Mouse (Mus musculus): ENCODE data around the gene Pi16.

DNA sequence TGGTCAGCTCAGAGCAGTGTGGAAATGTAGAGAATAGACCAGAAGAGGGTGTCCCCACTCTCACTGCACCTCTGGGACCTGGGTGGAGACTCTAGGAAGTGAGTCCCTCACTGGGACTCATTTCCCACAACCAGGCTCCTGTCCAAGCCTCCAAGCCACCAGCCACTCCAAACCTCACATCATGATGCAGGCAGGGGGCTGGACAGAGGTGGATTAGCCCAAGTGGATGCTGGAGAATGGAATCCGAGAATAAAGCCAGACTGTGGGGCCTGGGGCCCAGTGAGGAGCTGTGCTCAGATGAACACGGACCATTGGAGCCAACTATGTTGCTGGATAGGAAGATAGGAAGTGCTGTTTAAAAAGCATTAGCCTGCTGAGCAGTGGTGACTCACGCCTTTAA is 589 bp upstream of the Pi16 start:
- TF ChIP-seq CTCF (IDR thresholded peaks at IDR 0.05; ENCODE audit: borderline replicate concordance, insufficient read depth, low read depth, low read length) = no peak
- TF ChIP-seq POLR2A (IDR thresholded peaks at IDR 0.05; ENCODE audit: borderline replicate concordance, insufficient read depth, low read length) = no peak

Data from cerebellum, adult 2 months (tissue).